Mouse (Mus musculus) kidney, adult 2 months (tissue): ENCODE measurements around the gene Il2ra. TPM values are rescaled to one million over a fixed set of nuclear protein-coding genes. Genes with fewer than 3 reads are reported as not detected.
"Not testable (repeated sequence)": the region's sequence is repeated elsewhere in the genome, so short reads cannot be mapped to it uniquely, and the experiment has no call there.

Experiments used
- DNase-seq: peaks from one replicate; pipeline ENCODE4 v3.0.0; 2021
- H3K27ac ChIP-seq: fragments of 200-500 bp; 2 replicates; pipeline ENCODE4 v1.5.1; 2012; ENCODE audit warnings: low read depth, low read length, control low read depth, inconsistent platforms; ENCODE audit not compliant: insufficient read depth
- H3K27me3 ChIP-seq: fragments of 200-500 bp; replicated peaks from 2 replicates; pipeline ENCODE4 v1.6.1; 2012; ENCODE audit warnings: mild to moderate bottlenecking, moderate library complexity, low read length, inconsistent platforms; ENCODE audit not compliant: control insufficient read depth, insufficient read depth
- H3K36me3 ChIP-seq: fragments of 200-500 bp; 2 replicates; pipeline ENCODE4 v1.6.1; 2012; ENCODE audit warnings: mild to moderate bottlenecking, moderate library complexity, low read length, inconsistent platforms; ENCODE audit not compliant: control insufficient read depth, insufficient read depth
- H3K4me1 ChIP-seq: fragments of 200-500 bp; 2 replicates; pipeline ENCODE4 v1.6.1; 2011; ENCODE audit warnings: low read length; ENCODE audit not compliant: control insufficient read depth, insufficient read depth
- H3K4me3 ChIP-seq: fragments of 200-500 bp; 2 replicates; pipeline ENCODE4 v1.5.1; 2011; ENCODE audit warnings: mild to moderate bottlenecking, low read depth, low read length, control low read depth; ENCODE audit not compliant: insufficient read depth
- CTCF ChIP-seq: fragments of 200-500 bp; conservative IDR thresholded peaks from 2 replicates; pipeline ENCODE4 v1.5.1; 2011; ENCODE audit warnings: low read depth, mild to moderate bottlenecking, control low read depth, low read length, moderate library complexity, mixed read lengths; ENCODE audit not compliant: insufficient read depth, insufficient read length
- POLR2A ChIP-seq: fragments of 200-500 bp; IDR thresholded peaks from one replicate; pipeline ENCODE4 v1.6.1; 2011; ENCODE audit warnings: low read depth, low read length, control low read depth
- WGBS: fragments of 180-500 bp; shearing (Covaris S2); methylation state at CpG from one replicate; pipeline ENCODE4 v1.1.7; 2018; 5-methylcytosine and 5-hydroxymethylcytosine counted together
- polyA plus RNA-seq: library from polyadenylated mRNA; depleted of rRNA; stranded (reverse); fragments of >200 nt; gene quantifications from 2 replicates; pipeline ENCODE4 v1.2.3, GENCODE M21; 2012; rRNA removed

The Il2ra gene
- 0.14 and 0.42 TPM in 2 replicates for polyA plus RNA-seq

- TF ChIP-seq CTCF: no peak
- no peak for TF ChIP-seq POLR2A
- Histone ChIP-seq H3K4me3 (no peak within 1 kb of the TSS), H3K36me3 (no peaks in the 10 kb centered on the region), H3K27me3 (no peaks in the 10 kb centered on the region; the same call in 1 of the 2 replicates), H3K27ac (no peak within 1 kb of the TSS), H3K4me1 (no peaks in the 10 kb centered on the region)
- 90% methylated on average over 3 of the region's 3 CpGs for WGBS
- no peak for DNase-seq
These were observed at the start of gene Il2ra for GRCm38 (mm10) chr2:11642451-11642941. Gene Il2ra (plus strand): TSS chr2:11642807.

GRCm38 (mm10) chr2:11596690-11597089, 45.9 kb upstream of the Il2ra start:
- WGBS: 82% methylated on average over 2 of the region's 2 CpGs
- no peak overlapping the region for H3K27ac ChIP-seq
- peaks cover 7% of the 10 kb centered on the region for H3K36me3 ChIP-seq
- H3K27me3 ChIP-seq: no peaks in the 10 kb centered on the region
- TF ChIP-seq CTCF (no peak), POLR2A (no peak)
- no peak for DNase-seq
- H3K4me1 ChIP-seq: no peaks in the 10 kb centered on the region
- no peak overlapping the region for H3K4me3 ChIP-seq

- Histone ChIP-seq H3K27ac (no peak overlapping the region), H3K27me3 (no peaks in the 10 kb centered on the region), H3K4me3 (no peak overlapping the region), H3K36me3 (peaks cover 7% of the 10 kb centered on the region), H3K4me1 (no peaks in the 10 kb centered on the region; the same call in 1 of the 2 replicates)
- TF ChIP-seq POLR2A (no peak), CTCF (no peak)
- DNase-seq: peak; percentile 69
- WGBS: 75% methylated on average over 7 of the region's 7 CpGs
These were observed 44.7 kb upstream of the Il2ra start for GRCm38 (mm10) chr2:11597906-11598305.

GRCm38 (mm10) chr2:11601795-11602194, 40.8 kb upstream of the Il2ra start:
- Histone ChIP-seq H3K27me3 (no peaks in the 10 kb centered on the region), H3K27ac (no peak overlapping the region), H3K36me3 (no peaks in the 10 kb centered on the region), H3K4me1 (no peaks in the 10 kb centered on the region; the same call in 1 of the 2 replicates), H3K4me3 (no peak overlapping the region)
- WGBS: 73% methylated on average over 6 of the region's 6 CpGs
- DNase-seq: no peak
- TF ChIP-seq CTCF: no peak
- TF ChIP-seq POLR2A: no peak

- Histone ChIP-seq H3K27me3 (no peaks in the 10 kb centered on the region), H3K4me1 (no peaks in the 10 kb centered on the region; the same call in 1 of the 2 replicates), H3K27ac (no peak overlapping the region), H3K36me3 (no peaks in the 10 kb centered on the region), H3K4me3 (peak overlapping the region; percentile 71)
- TF ChIP-seq CTCF (peak; percentile 100), POLR2A (peak; percentile 43)
- WGBS: under 1% methylated on average over 78 of the region's 78 CpGs
- DNase-seq: peak; percentile 96
These were observed 39.8 kb upstream of the Il2ra start for GRCm38 (mm10) chr2:11602506-11603489.

GRCm38 (mm10) chr2:11604053-11604452, 38.6 kb upstream of the Il2ra start, which contains the start of gene Rbm17:
Gene Rbm17 (minus strand): TSS chr2:11604153.
- no peak for DNase-seq
- TF ChIP-seq POLR2A (no peak), CTCF (no peak)
- Histone ChIP-seq H3K27me3 (no peaks in the 10 kb centered on the region), H3K27ac (no peak within 1 kb of the TSS), H3K4me3 (peak within 1 kb of the TSS; percentile 71), H3K36me3 (no peaks in the 10 kb centered on the region), H3K4me1 (no peaks in the 10 kb centered on the region; the same call in 1 of the 2 replicates)
- WGBS: 90% methylated on average over 5 of the region's 5 CpGs

GRCm38 (mm10) chr2:11604911-11605310, 37.7 kb upstream of the Il2ra start:
- H3K4me1 ChIP-seq: no peaks in the 10 kb centered on the region; the same call in 1 of the 2 replicates
- no peak overlapping the region for H3K4me3 ChIP-seq
- no peak overlapping the region for H3K27ac ChIP-seq
- no peak for DNase-seq
- no peak for TF ChIP-seq CTCF
- TF ChIP-seq POLR2A: no peak
- H3K36me3 ChIP-seq: no peaks in the 10 kb centered on the region
- H3K27me3 ChIP-seq: no peaks in the 10 kb centered on the region

GRCm38 (mm10) chr2:11606718-11607117, 35.9 kb upstream of the Il2ra start:
- 69% methylated on average over 4 of the region's 4 CpGs for WGBS
- DNase-seq, H3K4me3 ChIP-seq, H3K27ac ChIP-seq, H3K4me1 ChIP-seq, H3K36me3 ChIP-seq, H3K27me3 ChIP-seq: not testable (repeated sequence)

GRCm38 (mm10) chr2:11612939-11613338, 29.7 kb upstream of the Il2ra start:
- not testable (repeated sequence) for H3K4me1 ChIP-seq, H3K27ac ChIP-seq, H3K27me3 ChIP-seq, H3K36me3 ChIP-seq, H3K4me3 ChIP-seq, DNase-seq
- 88% methylated on average over 6 of the region's 6 CpGs for WGBS
